Mouse (Mus musculus) liver, postnatal 0 days (tissue): ENCODE results near the gene Tgfbi.

ENCODE experiments used
- CTCF ChIP-seq: sonication (generic); IDR thresholded peaks from 2 replicates; pipeline ENCODE4 v1.5.1; 2016; ENCODE audit warnings: antibody characterized with exemption, low read depth
- EP300 ChIP-seq: IDR thresholded peaks from 2 replicates; pipeline ENCODE4 v1.6.1; 2016; ENCODE audit warnings: antibody characterized with exemption, low read depth, mild to moderate bottlenecking

DNA sequence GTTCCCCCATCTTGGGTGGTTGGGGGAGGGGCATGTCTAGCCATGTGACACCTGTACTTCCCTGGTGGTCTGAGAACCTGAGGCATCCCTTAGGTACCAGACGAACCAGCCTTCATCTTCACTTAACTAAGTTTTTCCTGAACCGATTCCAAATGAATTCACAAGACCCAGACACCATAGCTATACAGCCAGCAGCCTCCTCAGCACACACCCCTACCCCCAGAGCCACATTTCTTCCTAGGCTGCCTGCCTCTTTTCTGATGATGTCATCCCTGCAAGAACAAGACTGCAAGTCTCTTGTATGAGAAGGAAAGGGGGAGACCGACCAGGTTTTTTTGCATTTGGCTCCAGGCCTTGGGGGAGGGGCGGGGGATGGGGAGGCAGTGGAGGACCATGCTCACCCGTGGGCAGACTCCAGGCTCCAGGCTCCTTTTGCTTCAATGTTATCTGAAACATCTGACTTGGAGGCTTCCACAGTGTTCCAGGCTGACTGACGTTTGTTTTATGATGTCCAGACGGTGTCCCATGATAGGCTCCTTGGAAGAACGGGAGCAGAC lies 13.0 kb downstream of the Tgfbi start:
- TF ChIP-seq CTCF (no peak), EP300 (no peak)
